Mouse (Mus musculus) CH12.LX (cell line): ENCODE data around the gene Gm45844. TPM values are rescaled to one million over a fixed set of nuclear protein-coding genes. Genes with fewer than 3 reads are reported as not detected.
"Not testable (repeated sequence)": the region's sequence is repeated elsewhere in the genome, so short reads cannot be mapped to it uniquely, and the experiment has no call there.

ENCODE experiments used
- DNase-seq: peaks from one replicate; pipeline ENCODE4 v3.0.0-alpha.2; 2013; ENCODE audit errors: extremely low read depth
- H3K27ac ChIP-seq: 2 replicates; pipeline ENCODE4 v1.5.1; 2012; ENCODE audit warnings: low read depth, mild to moderate bottlenecking, control low read depth, moderate library complexity; ENCODE audit not compliant: insufficient read depth
- H3K27me3 ChIP-seq: replicated peaks from 2 replicates; pipeline ENCODE3; 2012; ENCODE audit warnings: inconsistent platforms
- H3K36me3 ChIP-seq, 2 experiments: replicated peaks in 1 of 2; 2 replicates each; pipeline versions ENCODE3 to v1.6.1; 2012; ENCODE audit warnings: inconsistent platforms in 1 of 2, low read length in 1 of 2, mild to moderate bottlenecking in 1 of 2, mixed read lengths in 1 of 2, moderate library complexity in 1 of 2; ENCODE audit not compliant: control insufficient read depth in 1 of 2, insufficient read depth in 1 of 2
- H3K4me1 ChIP-seq, 2 experiments: 2 replicates each; pipeline ENCODE4 v1.6.1; 2012; ENCODE audit warnings: inconsistent platforms in 1 of 2, moderate library complexity in 1 of 2; ENCODE audit not compliant: insufficient read depth in 2 of 2, control insufficient read depth in 1 of 2
- H3K4me2 ChIP-seq: 2 replicates; pipeline ENCODE4 v1.6.1; 2012; ENCODE audit warnings: low read depth, mild to moderate bottlenecking, control low read depth; ENCODE audit not compliant: poor library complexity, insufficient read depth, severe bottlenecking
- H3K4me3 ChIP-seq, 3 experiments: fragments of 150-350 bp in 1 of 3; sonication (generic) in 1 of 3; replicated peaks in 1 of 3; 2 replicates each; pipeline versions ENCODE3 to v1.5.1; 2011 to 2012; ENCODE audit warnings: low read depth in 2 of 3, low read length in 2 of 3, mild to moderate bottlenecking in 2 of 3, moderate library complexity in 2 of 3, control low read depth in 1 of 3, improper control_type of control experiment in 1 of 3, inconsistent platforms in 1 of 3, mixed read lengths in 1 of 3; ENCODE audit not compliant: poor library complexity in 1 of 3
- H3K79me2 ChIP-seq: replicated peaks from 2 replicates; pipeline ENCODE4 v1.6.1; 2012; ENCODE audit warnings: mild to moderate bottlenecking, moderate library complexity; ENCODE audit not compliant: control insufficient read depth, poor library complexity, insufficient read depth, severe bottlenecking; ENCODE audit errors: extremely low read depth
- H3K9ac ChIP-seq: 2 replicates; pipeline ENCODE4 v1.6.1; 2012; ENCODE audit warnings: low read depth, mild to moderate bottlenecking, control low read depth, moderate library complexity; ENCODE audit not compliant: insufficient read depth
- H3K9me3 ChIP-seq: replicated peaks from 2 replicates; pipeline ENCODE3; 2012; ENCODE audit warnings: low read length, inconsistent platforms, mixed read lengths
- BHLHE40 ChIP-seq: IDR thresholded peaks from 2 replicates; pipeline ENCODE4 v1.6.1; 2011; ENCODE audit warnings: mild to moderate bottlenecking, low read depth, low read length, improper control_type of control experiment
- CHD2 ChIP-seq: IDR thresholded peaks from 2 replicates; pipeline ENCODE4 v1.6.1; 2011; ENCODE audit warnings: low read length, improper control_type of control experiment
- ELF1 ChIP-seq: IDR thresholded peaks from 2 replicates; pipeline ENCODE4 v1.6.1; 2014; ENCODE audit warnings: low read depth, mild to moderate bottlenecking, inconsistent platforms, low read length, improper control_type of control experiment
- EP300 ChIP-seq: IDR thresholded peaks from 2 replicates; pipeline ENCODE4 v1.6.1; 2011; ENCODE audit warnings: low read length, improper control_type of control experiment
- ETS1 ChIP-seq: conservative IDR thresholded peaks from 2 replicates; pipeline ENCODE4 v1.6.1; 2012; ENCODE audit warnings: low read depth, mild to moderate bottlenecking, inconsistent platforms, low read length, improper control_type of control experiment, moderate library complexity
- IRF4 ChIP-seq: IDR thresholded peaks from 2 replicates; pipeline ENCODE4 v1.6.1; 2014; ENCODE audit warnings: low read depth, mild to moderate bottlenecking, inconsistent platforms, low read length, improper control_type of control experiment
- JUN ChIP-seq: IDR thresholded peaks from 2 replicates; pipeline ENCODE4 v1.6.1; 2011; ENCODE audit warnings: low read depth, mild to moderate bottlenecking, low read length, improper control_type of control experiment, moderate library complexity; ENCODE audit not compliant: insufficient read depth
- JUND ChIP-seq: conservative IDR thresholded peaks from 2 replicates; pipeline ENCODE4 v1.6.1; 2011; ENCODE audit warnings: low read depth, low read length, improper control_type of control experiment
- MAX ChIP-seq: IDR thresholded peaks from 2 replicates; pipeline ENCODE4 v1.6.1; 2011; ENCODE audit warnings: low read length, improper control_type of control experiment
- MXI1 ChIP-seq: IDR thresholded peaks from 2 replicates; pipeline ENCODE4 v1.6.1; 2011; ENCODE audit warnings: mild to moderate bottlenecking, low read depth, low read length, improper control_type of control experiment
- RCOR1 ChIP-seq: conservative IDR thresholded peaks from 2 replicates; pipeline ENCODE4 v1.6.1; 2012; ENCODE audit warnings: low read depth, mild to moderate bottlenecking, inconsistent platforms, low read length, improper control_type of control experiment
- TCF12 ChIP-seq: IDR thresholded peaks from 2 replicates; pipeline ENCODE4 v1.6.1; 2014; ENCODE audit warnings: low read depth, mild to moderate bottlenecking, inconsistent platforms, low read length, improper control_type of control experiment
- dilution Hi-C: fragments of 300-500 bp; cut with MboI; formaldehyde crosslinking; loops from 2 replicates; pipeline ENCODE4 v1.14.3; 2020; ENCODE audit warnings: low sequenced_read_pairs; ENCODE audit not compliant: extremely low pct_unique_long_range_greater_than_20kb, extremely low pct_ligation_motif_present
- in situ Hi-C: fragments of 300-500 bp; cut with MboI; formaldehyde crosslinking; loops from 3 replicates; pipeline ENCODE4 v1.14.3; 2019; ENCODE audit warnings: low sequenced_read_pairs, low pct_ligation_motif_present, low pct_unique_long_range_greater_than_20kb, mixed read lengths
- polyA plus RNA-seq: library from polyadenylated mRNA; unstranded; fragments of >175 nt; gene quantifications from 2 replicates; pipeline ENCODE4 v1.2.1, GENCODE M21; 2012; ENCODE audit warnings: low read depth; ENCODE audit not compliant: insufficient read length
- total RNA-seq, 2 experiments: library from RNA; depleted of rRNA; stranded (reverse); fragments of 300-350 nt in 1 of 2; fragments of >200 nt in 1 of 2; gene quantifications; 2 replicates each; pipeline ENCODE4 v1.2.3; 2012 to 2014

Gm45844 gene
- total and polyA plus RNA-seq, 3 experiments: 0.34 TPM; not detected in 2

DNA sequence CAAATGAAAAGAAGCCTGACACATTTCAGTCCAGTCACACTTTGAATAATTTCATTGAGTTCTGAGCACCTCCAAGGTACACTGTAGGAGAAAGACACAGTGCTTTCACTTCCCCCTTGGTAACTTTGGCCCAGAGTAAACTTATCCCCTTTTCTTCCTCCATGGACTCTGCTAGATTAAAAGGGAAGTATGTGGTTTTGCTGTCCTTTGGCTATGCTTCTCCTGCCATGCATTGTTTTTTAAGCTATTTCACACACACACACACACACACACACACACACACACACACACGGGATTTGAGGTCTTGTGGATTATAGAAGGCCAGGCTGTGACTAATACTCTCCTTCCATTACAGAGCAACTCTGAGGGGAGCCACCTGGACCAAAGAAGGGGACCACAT, 3.3 kb upstream of the Gm45844 start:
- Histone ChIP-seq H3K36me3 (peaks cover 18 to 28% of the 10 kb centered on the region in 2 experiments), H3K4me1 (peaks cover 4 to 21% of the 10 kb centered on the region in 2 experiments; a peak in 3 of 4 replicates), H3K9me3 (peaks cover 5% of the 10 kb centered on the region), H3K79me2 (no peaks in the 10 kb centered on the region), H3K27ac (no peak overlapping the region), H3K4me2 (0 out of 2 replicates have a peak overlapping the region, but pooled peaks have one; percentile 4), H3K4me3 (no peak overlapping the region), H3K9ac (no peak overlapping the region), H3K27me3 (no peaks in the 10 kb centered on the region)
- dilution Hi-C loops (no loop called here), in situ Hi-C loops (loop anchor here (10.0 to 25.0 kb wide), 2 partner anchors 337 to 894 kb away; partner anchors contain the start of genes Smim17 and Zfp28)
- TF ChIP-seq ETS1 (peak; percentile 45; the same call in 1 of the 2 replicates), TCF12 (peak; percentile 33; the same call in 1 of the 2 replicates), JUN (peak; percentile 8; the same call in 1 of the 2 replicates), MXI1 (no peak), BHLHE40 (peak; percentile 68), ELF1 (0 out of 2 replicates have a peak, but pooled peaks have one; percentile 23), CHD2 (no peak), EP300 (peak; percentile 91), IRF4 (peak; percentile 90), RCOR1 (peak; percentile 48; the same call in 1 of the 2 replicates), JUND (no peak), MAX (0 out of 2 replicates have a peak, but pooled peaks have one; percentile 30)
- DNase-seq: peak; percentile 63

- H3K79me2 ChIP-seq, H3K36me3 ChIP-seq, H3K27me3 ChIP-seq, dilution Hi-C loops, H3K9ac ChIP-seq, H3K4me3 ChIP-seq, H3K4me2 ChIP-seq, H3K9me3 ChIP-seq, H3K27ac ChIP-seq: not testable (repeated sequence)
- H3K4me1 ChIP-seq: peaks cover 4 to 21% of the 10 kb centered on the region in 2 experiments; a peak in 3 of 4 replicates
- in situ Hi-C loops: loop anchor here (25.0 kb wide), 1 partner anchor 890 kb away; the partner anchor contains the start of genes Smim17 and Zfp28
- DNase-seq: peak; percentile 26
Measured at GRCm38 (mm10) chr7:7277556-7277955, 533 bp downstream of the Gm45844 start.

DNA sequence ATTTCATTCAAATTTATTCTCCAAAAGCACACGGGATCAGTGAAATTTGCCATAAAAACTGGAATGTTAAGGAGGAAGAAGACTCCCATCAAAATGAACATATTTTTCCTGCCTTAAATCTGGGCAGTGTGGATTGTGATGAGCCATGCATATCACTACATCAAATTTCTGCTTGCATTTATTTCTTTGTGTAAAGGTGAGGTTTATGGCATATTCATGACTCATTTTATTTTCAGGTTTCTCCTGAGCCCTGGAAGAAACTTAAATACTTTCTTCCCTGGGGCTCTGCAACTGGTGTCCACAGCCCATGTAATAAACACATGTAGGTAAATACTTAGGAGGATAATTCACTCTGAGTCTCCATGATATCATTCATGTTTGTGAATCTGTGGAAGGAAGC, 30.9 kb downstream of the Gm45844 start, which contains the start of gene Vmn2r29:
Gene Vmn2r29, minus strand, starts transcription at position 101 of the 400 bp plus-strand sequence.
- in situ Hi-C loops: not testable (repeated sequence)

More for the DNA sequence above, 30.9 kb downstream of the Gm45844 start, which contains the start of gene Vmn2r29:
- DNase-seq, H3K27me3 ChIP-seq, dilution Hi-C loops, H3K4me2 ChIP-seq, H3K9ac ChIP-seq, H3K9me3 ChIP-seq, H3K4me3 ChIP-seq, H3K4me1 ChIP-seq, H3K27ac ChIP-seq, H3K36me3 ChIP-seq, H3K79me2 ChIP-seq: not testable (repeated sequence)
